Mouse (Mus musculus) spleen, adult 2 months (tissue): ENCODE results near the gene Gpr68. TPM values are rescaled to one million over a fixed set of nuclear protein-coding genes. Genes with fewer than 3 reads are reported as not detected.

Experiments
- DNase-seq, 2 experiments: peaks; one replicate each; pipeline versions ENCODE4 v3.0.0 to v3.0.0-alpha.2; 2012 to 2021; ENCODE audit warnings: low spot score in 2 of 2, low read depth in 1 of 2
- H3K27ac ChIP-seq: fragments of 200-500 bp; 2 replicates; pipeline ENCODE4 v1.5.1; 2012; ENCODE audit warnings: low read length, inconsistent platforms; ENCODE audit not compliant: insufficient read depth
- H3K27me3 ChIP-seq: fragments of 200-500 bp; 2 replicates; pipeline ENCODE4 v1.6.1; 2012; ENCODE audit warnings: mild to moderate bottlenecking, moderate library complexity, low read length, inconsistent platforms; ENCODE audit not compliant: control insufficient read depth, insufficient read depth
- H3K36me3 ChIP-seq: fragments of 200-500 bp; 2 replicates; pipeline ENCODE4 v1.6.1; 2012; ENCODE audit warnings: mild to moderate bottlenecking, low read length, inconsistent platforms; ENCODE audit not compliant: control insufficient read depth, insufficient read depth
- H3K4me1 ChIP-seq: fragments of 200-500 bp; 2 replicates; pipeline ENCODE4 v1.6.1; 2011; ENCODE audit warnings: inconsistent platforms; ENCODE audit not compliant: control insufficient read depth, insufficient read depth, insufficient read length
- H3K4me3 ChIP-seq: fragments of 200-500 bp; 2 replicates; pipeline ENCODE4 v1.5.1; 2011; ENCODE audit warnings: mild to moderate bottlenecking, inconsistent platforms; ENCODE audit not compliant: insufficient read depth, insufficient read length; ENCODE audit errors: extremely low read depth
- CTCF ChIP-seq: fragments of 200-500 bp; IDR thresholded peaks from 2 replicates; pipeline ENCODE4 v1.5.1; 2011; ENCODE audit warnings: mild to moderate bottlenecking, inconsistent platforms; ENCODE audit not compliant: insufficient read depth, insufficient read length, insufficient replicate concordance; ENCODE audit errors: extremely low read depth
- POLR2A ChIP-seq: fragments of 200-500 bp; IDR thresholded peaks from 2 replicates; pipeline ENCODE4 v1.6.1; 2011; ENCODE audit warnings: low read depth, low read length, inconsistent platforms
- WGBS: fragments of 180-500 bp; shearing (Covaris S2); methylation state at CpG from one replicate; pipeline ENCODE4 v1.1.7; 2018; 5-methylcytosine and 5-hydroxymethylcytosine counted together
- polyA plus RNA-seq: library from polyadenylated mRNA; depleted of rRNA; stranded (reverse); fragments of >200 nt; gene quantifications from 2 replicates; pipeline ENCODE4 v1.2.3, GENCODE M21; 2012

Gene Gpr68
- polyA plus RNA-seq, 1 experiment, result 14.0 TPM

GRCm38 (mm10) chr12:100936737-100937136 lies 28.7 kb upstream of the Gpr68 start:
- 0 out of 2 replicates have a peak, but pooled peaks cover 4% of the 10 kb centered on the region for H3K4me1 ChIP-seq
- H3K27me3 ChIP-seq, result no peaks in the 10 kb centered on the region
- no peak overlapping the region for H3K27ac ChIP-seq
- WGBS, result 86% methylated on average over 4 of the region's 4 CpGs
- H3K36me3 ChIP-seq, result peaks cover 69% of the 10 kb centered on the region
- TF ChIP-seq POLR2A (no peak), CTCF (no peak)
- no peak overlapping the region for H3K4me3 ChIP-seq
- DNase-seq, result no peak

GRCm38 (mm10) chr12:100936116-100936515 lies 28.1 kb upstream of the Gpr68 start:
- peak; percentile 41 to 62 for DNase-seq
- Histone ChIP-seq H3K4me3 (no peak overlapping the region), H3K4me1 (0 out of 2 replicates have a peak, but pooled peaks cover 4% of the 10 kb centered on the region), H3K27me3 (no peaks in the 10 kb centered on the region), H3K27ac (no peak overlapping the region), H3K36me3 (peaks cover 71% of the 10 kb centered on the region)
- 20% methylated on average over 2 of the region's 2 CpGs for WGBS
- TF ChIP-seq POLR2A (no peak), CTCF (peak; percentile 71; the same call in 1 of the 2 replicates)

- TF ChIP-seq POLR2A (no peak), CTCF (no peak)
- whole genome bisulfite sequencing, result 91% methylated on average over 5 of the region's 5 CpGs
- H3K36me3 ChIP-seq, result peaks cover 71% of the 10 kb centered on the region
- H3K4me3 ChIP-seq, result no peak overlapping the region
- DNase-seq, result no peak
- H3K4me1 ChIP-seq, result 0 out of 2 replicates have a peak, but pooled peaks cover 4% of the 10 kb centered on the region
- no peak overlapping the region for H3K27ac ChIP-seq
- H3K27me3 ChIP-seq, result no peaks in the 10 kb centered on the region
Measured at GRCm38 (mm10) chr12:100934796-100935195, 26.8 kb upstream of the Gpr68 start.

GRCm38 (mm10) chr12:100931653-100932052 lies 23.7 kb upstream of the Gpr68 start:
- Histone ChIP-seq H3K27ac (no peak overlapping the region), H3K4me3 (no peak overlapping the region), H3K36me3 (peaks cover 69% of the 10 kb centered on the region), H3K4me1 (peaks cover 5% of the 10 kb centered on the region; the same call in 1 of the 2 replicates), H3K27me3 (no peaks in the 10 kb centered on the region)
- no peak for DNase-seq
- TF ChIP-seq CTCF, result no peak
- TF ChIP-seq POLR2A, result no peak
- 97% methylated on average over 14 of the region's 14 CpGs for WGBS

- Histone ChIP-seq H3K4me1 (peaks cover 5% of the 10 kb centered on the region; the same call in 1 of the 2 replicates), H3K36me3 (peaks cover 61% of the 10 kb centered on the region), H3K27me3 (no peaks in the 10 kb centered on the region), H3K27ac (peak overlapping the region; percentile 19; the same call in 1 of the 2 replicates), H3K4me3 (no peak overlapping the region)
- 58% methylated on average over 9 of the region's 9 CpGs for WGBS
- TF ChIP-seq CTCF (no peak), POLR2A (no peak)
- no peak for DNase-seq
Measured at GRCm38 (mm10) chr12:100928286-100928685, 20.3 kb upstream of the Gpr68 start.

- H3K36me3 ChIP-seq, result peaks cover 58% of the 10 kb centered on the region
- peak; percentile 41 to 48 for DNase-seq
Measured at GRCm38 (mm10) chr12:100925644-100926619, 17.9 kb upstream of the Gpr68 start.

More at GRCm38 (mm10) chr12:100925644-100926619, 17.9 kb upstream of the Gpr68 start:
- Histone ChIP-seq H3K27ac (no peak overlapping the region), H3K4me3 (no peak overlapping the region), H3K4me1 (peaks cover 5% of the 10 kb centered on the region; the same call in 1 of the 2 replicates), H3K27me3 (no peaks in the 10 kb centered on the region)
- WGBS, result 77% methylated on average over 14 of the region's 14 CpGs
- TF ChIP-seq CTCF (0 out of 2 replicates have a peak, but pooled peaks have one; percentile 9), POLR2A (no peak)
